Mouse (Mus musculus) heart, postnatal 25 days (tissue): Measurements from ENCODE around the gene Adam11. TPM values are rescaled to one million over a fixed set of nuclear protein-coding genes. Genes with fewer than 3 reads are reported as not detected.
A peak's percentile ranks its signal among the peaks of the same experiment; 100 is the strongest.
"Not testable (repeated sequence)": the region's sequence is repeated elsewhere in the genome, so short reads cannot be mapped to it uniquely, and the experiment has no call there.

ENCODE experiments used
- DNase-seq: peaks from one replicate; pipeline ENCODE4 v3.0.0; 2022; ENCODE audit warnings: low spot score
- intact Hi-C: fragments of 180-260 bp; cut with DNase I; formaldehyde crosslinking; loops from one replicate; pipeline ENCODE4 v1.15.1; 2025
- total RNA-seq, 2 experiments: library from RNA; stranded (reverse); gene quantifications; 2 replicates each; pipeline ENCODE4 v1.2.3; 2021

The Adam11 gene
- 1 to 10 TPM; 3.8 to 4.1 TPM for total RNA-seq

DNA sequence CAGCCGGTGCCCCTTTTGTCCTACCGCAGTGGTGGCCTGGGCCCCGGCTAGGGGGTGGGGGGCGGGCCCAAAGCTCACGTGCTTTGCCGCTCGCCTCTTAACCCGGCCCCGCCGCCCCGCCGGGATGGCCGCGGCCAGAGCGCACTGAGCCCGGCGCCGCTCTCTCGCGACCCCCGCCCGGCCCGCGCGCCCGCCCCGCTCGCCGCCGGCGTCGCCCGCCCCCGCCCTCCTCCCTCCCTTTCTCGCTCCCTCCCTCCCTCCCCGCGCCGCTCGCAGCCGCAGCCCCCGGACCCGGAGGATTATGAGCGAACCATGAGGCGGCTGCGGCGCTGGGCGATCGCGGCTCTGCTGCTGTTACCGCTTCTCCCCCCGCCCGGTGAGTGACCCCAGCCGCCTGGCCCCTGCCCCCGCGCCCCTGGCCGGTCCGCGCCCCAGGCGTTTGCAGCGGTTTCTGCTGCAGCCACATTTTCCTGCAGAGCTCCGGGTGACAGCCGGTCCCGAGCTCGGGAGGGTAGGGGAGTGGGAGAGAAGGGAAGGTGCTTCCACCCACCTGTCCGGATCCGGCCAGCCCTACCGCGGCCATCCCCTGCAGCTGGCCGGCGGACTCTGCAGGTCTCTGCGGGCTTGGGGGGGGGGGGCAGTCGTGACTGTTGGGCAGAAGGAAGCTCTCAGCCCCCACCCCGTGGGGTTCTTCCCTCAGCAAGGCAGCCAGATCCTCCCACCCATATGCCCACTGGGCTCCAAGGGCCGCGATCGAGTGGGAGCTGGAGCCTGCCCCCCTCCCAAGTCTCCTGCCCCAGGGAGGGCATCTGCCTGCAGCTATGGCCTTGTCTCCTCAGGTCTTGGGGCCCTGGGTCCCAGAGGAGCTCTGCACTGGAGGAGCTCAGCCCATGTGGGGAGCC lies at the start of gene Adam11:
Gene Adam11, plus strand, starts transcription at position 131 of the 902 bp plus-strand sequence.
- DNase-seq = no peak
- intact Hi-C loops = no loop called here

DNA sequence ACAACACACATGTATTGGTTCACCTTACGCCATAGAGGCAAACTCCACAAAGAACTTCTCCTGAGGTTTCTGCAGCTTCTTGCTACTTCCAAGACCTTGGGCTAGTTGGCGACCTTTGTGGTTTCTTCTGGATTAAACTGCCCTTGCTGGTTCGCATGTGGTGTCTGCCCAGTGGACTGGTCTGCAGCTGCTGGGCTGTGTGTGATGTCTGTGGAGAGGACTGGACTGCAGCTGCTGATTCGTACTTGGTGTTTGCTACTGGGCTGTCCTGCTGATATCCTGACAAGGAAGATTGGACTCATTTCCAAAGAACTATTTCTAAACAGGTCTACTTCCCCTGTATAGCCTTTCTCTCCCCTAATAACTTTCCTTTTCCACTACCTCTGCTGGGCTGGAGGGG lies 48.8 kb upstream of the Adam11 start:
- no peak for DNase-seq
- intact Hi-C loops = no loop called here

DNA sequence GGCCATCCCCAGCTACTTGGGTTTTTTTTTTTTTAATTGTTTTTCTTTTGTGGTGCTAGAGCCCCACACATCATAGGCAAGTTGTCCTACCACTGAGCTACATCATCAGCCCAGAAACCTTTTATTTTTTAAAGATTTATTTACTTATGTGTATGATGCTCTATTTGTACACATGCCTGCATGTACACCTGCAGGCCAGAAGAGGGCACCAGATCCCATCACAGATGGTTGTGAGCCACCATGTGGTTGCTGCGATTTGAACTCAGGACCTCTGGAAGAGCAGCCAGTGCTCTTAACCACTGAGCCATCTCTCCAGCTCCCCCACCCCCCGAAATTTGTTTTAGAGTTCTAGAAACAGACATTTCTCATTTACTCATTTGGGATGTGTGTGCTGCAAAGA lies 46.7 kb upstream of the Adam11 start:
- intact Hi-C loops, DNase-seq: not testable (repeated sequence)

DNA sequence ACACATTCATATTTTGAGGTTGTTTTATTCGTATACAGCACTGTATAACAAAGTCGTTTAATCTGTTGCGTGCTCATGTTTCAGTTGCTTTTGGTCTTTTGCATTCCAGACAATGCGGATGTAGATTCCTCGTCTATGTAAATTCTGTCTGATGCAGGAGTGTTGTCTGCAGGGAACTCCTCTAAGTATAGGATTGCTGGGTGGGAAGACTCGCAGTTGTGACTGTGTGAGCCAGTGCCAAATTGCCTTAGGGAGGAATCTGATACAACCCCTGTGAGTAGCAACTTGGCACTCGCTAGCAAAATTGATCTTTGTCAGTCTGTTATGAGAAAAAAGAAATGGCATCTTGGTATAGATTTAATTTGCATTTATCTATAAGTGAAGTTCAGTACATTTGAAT lies 45.1 kb upstream of the Adam11 start:
- no peak for DNase-seq
- intact Hi-C loops = no loop called here

DNA sequence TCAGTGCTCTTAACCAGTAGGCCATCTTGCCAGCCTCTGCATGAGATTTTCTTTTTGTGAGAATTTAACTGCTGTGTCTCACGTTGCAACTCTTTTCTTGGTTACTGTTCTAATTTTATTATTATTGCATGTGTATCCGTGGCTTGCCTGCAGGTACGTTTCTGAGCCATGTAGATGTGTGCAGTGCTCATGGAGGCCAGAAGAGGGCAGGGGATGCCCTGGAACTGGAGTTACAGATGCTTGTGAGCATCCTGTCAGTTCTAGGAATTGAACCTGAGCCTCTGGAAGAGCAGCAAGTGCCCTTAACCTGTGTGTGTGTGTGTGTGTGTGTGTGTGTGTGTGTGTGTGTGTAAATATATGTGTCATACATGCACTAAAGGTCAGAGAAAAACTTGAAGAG lies 35.7 kb upstream of the Adam11 start:
- DNase-seq = no peak
- intact Hi-C loops = no loop called here

DNA sequence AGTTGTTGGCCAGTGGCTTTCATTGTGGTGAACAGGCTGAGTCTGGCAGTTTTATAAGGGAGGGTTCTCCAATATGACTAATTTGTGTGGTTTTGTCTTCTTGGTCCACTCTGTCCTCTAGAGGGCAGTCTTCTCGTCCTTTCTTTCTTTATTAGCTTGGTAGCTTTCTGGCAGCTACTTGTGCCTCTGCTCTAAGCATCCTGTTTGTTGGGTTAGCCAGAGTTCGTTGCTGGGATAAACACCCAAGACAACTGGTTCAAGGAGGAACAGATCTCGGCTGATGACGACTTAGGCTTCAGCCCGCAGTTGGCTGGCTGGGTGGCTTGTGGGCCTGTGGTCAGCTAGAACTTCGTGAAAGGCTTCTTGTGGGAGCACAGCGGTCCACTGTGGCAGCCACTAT lies 32.6 kb upstream of the Adam11 start:
- intact Hi-C loops = no loop called here
- peak; percentile 26 for DNase-seq

DNA sequence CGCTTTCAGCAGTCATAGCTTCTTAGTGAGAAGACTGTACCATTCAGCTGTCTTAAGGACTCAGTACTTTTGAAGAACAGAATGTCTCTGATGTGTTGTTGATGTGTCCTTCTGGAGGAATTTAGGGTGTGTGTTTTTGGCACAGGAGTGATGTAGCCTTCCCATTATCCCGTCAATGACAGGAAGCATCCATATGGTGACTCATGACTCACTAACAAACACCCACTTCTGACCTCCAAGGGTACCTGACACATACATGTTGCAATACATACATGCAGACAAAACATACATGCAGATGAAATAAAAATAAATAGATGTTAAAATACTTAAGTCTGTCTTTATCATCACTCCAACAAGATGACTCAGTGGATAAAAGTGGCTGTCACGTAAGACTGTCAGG lies 31.4 kb upstream of the Adam11 start:
- intact Hi-C loops = no loop called here

DNA sequence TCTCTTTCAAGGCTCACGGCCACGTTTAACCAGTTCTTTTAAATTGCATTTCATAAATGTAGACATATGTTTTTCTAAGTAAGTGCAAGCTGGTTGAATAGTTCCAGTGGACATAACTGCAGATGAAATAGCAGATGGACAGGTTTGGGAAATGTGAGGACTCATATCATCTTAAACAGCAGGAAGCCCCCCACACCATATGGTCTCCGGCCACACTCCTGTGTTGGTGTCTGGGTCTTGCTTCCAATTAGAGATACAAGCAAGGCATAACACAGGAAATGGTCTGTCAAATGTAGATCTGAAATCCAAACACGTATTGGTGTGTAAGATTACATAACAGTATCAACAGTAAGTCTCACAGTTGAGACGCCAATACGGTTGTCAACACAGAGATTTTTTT lies 29.9 kb upstream of the Adam11 start:
- intact Hi-C loops = no loop called here
- no peak for DNase-seq

More for the DNA sequence above, 31.4 kb upstream of the Adam11 start:
- no peak for DNase-seq

DNA sequence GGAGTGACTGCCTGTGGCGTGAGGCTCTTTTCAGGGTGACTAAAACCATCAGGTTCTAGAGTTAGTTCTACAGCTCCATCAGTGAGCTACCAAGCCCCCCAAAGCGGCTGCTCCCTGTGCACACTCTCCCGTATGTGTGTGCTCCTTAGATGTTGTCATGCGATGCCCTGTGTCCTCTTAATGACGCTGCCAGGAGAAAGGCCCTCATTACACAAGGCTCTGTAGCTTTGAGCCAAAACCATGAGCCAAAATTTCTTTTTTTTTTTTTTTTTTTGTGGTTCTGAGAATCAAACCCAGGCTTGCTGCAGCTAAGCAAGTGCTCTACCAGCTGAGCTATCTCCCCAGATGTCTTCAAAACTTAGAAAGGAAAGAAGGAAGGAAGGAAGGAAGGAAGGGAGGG lies 28.1 kb upstream of the Adam11 start:
- intact Hi-C loops = no loop called here
- DNase-seq = no peak

DNA sequence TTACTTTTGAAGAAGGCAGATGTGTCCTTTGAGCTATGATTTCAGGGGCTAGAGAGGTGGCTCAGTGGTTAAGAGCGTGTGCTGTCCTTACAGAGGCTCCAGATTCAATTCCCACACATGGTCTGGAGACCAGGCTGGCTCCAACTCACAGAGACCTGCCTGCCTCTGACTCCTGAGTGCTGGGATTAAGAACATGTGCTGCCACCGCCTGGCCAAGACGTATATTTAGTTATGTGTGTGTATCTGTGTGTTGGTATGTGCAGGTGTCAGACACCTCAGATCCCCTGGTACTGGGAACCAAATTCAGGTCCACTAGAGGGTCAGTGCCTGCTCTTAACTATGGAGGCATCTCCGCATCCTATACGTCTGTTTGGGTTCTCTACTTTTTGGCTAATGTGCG lies 26.3 kb upstream of the Adam11 start:
- no peak for DNase-seq
- intact Hi-C loops = no loop called here

DNA sequence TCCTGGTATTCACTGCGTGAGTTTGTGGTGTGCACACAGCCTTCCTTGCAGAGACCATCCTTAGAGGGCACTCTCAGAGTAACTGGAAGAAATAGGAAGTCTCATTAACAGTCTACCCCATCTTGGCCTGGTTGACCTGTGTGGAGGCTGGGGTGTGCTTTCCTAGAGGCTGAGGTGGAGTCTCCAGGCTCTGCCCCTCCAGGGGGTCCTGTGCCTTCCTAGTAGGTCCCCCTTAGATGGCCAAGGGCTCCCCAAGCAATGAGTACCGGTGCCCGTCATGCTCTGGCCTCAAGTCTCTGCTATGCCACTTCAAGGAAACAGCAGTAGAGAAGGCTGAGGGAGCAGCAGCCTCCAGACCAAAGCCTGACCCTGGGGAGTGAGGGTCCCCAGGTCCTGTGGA lies 23.2 kb upstream of the Adam11 start:
- DNase-seq = no peak
- intact Hi-C loops = no loop called here

DNA sequence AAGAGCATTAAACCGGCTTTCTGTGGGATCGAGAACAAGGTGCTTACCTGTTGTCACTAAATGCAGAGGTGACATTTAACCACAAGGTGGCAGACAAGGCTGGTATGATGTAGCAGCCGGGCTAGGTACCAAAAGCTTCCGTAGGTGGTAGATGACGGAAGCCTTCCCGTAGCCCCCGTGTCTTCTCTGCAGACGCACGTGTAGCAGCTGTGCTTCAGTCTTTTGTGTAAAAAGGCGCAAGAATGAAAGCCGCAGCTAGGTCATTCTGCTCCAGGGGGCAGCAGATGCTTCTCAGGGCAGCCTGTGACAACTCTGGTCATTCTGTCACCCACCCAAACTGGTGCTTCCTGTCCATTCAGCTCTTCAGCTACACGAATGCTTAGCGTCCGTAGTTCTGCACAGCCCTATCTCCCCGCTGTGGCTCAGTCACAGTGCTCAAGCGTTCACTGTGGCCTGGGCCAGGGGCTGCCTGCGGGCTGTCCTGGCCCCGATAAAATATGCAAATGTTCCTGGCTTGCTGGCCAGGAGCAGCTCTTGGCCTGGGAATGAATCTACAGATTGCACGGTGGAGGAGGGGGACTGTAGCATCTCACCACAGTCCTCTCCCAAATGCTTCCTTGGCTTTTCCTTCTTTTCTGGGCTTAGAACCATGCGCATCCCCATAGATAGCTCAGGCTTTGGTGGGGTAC lies 21.8 kb upstream of the Adam11 start:
- intact Hi-C loops = no loop called here
- no peak for DNase-seq

DNA sequence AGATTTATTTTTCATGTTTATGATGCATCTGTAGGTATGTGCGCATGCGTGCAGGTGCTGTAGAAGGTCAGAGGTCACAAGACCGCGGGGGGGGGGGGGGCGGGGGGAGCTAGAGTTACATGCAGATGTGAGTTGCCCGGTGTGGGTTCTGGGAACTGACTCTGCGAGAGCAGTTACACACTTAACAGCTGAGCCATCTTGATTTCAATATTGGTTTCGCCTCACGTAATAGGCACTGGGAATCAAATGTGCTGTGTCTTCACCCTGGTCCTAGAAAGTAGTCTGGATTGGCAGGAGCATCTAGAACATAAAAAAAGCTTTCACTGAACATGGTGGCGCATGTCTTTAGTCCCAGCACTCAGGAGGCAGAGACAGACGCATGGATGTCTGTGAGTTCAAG lies 20.6 kb upstream of the Adam11 start:
- DNase-seq = no peak
- intact Hi-C loops = no loop called here

DNA sequence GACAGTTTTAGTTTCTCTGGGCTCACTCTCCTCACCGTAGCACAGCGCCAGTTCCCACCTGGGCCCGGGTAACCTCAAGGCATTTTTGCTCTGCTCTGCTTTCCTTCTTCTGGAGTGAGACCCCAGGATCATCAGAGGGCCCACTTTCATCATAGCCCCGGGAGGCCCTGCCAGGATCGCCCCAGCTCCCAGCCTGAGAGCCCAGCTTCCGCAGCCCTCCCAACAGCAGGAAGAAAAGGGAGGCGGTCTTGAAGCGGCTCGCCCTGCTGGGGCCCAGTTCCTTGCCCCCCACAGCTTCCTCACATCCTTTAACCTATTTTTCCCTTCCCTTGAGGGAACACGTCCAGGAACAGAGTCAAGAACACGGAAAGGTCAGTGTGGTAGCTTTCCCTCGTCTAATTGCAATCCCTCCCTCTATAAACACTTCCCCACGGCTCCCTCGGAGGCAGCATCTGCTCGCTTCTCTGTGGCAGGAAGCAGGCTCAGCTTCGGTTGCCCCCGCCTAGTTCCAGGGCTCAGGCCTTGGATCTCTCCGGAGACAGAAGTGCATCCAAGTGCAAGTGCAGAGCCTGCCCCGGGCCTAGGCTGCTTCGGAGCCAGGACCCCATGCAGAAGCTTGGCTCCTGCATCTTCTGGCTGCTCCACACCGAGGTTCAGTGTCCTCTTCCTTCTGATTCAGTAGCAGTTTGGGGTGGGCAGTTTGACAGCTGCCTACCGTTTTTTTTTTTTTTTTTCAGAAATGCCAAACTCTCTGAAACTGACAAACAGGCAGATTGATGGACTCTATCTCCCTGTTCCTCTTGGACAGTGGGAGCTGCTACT lies 19.9 kb upstream of the Adam11 start:
- peak; percentile 12 for DNase-seq
- intact Hi-C loops = no loop called here

DNA sequence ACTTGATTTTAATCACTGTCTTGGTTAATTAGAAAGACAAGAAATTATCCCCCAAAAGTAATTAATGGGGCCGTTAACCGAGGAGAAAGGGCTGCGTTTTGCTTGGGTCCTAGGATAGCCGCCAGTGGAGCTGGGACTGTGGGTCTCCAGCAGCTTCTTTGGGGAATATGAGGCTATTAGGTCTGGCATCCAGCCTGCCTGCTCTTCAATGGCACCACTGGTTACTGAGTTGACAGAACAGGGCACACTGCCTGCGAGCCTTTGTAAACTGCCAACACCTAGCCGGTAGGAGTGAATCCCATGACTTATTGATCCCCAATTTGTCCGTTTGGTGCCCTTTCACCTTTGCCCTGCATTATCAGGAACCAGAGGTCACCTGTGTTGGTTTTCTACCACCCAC lies 19.2 kb upstream of the Adam11 start:
- DNase-seq = no peak
- intact Hi-C loops = no loop called here

DNA sequence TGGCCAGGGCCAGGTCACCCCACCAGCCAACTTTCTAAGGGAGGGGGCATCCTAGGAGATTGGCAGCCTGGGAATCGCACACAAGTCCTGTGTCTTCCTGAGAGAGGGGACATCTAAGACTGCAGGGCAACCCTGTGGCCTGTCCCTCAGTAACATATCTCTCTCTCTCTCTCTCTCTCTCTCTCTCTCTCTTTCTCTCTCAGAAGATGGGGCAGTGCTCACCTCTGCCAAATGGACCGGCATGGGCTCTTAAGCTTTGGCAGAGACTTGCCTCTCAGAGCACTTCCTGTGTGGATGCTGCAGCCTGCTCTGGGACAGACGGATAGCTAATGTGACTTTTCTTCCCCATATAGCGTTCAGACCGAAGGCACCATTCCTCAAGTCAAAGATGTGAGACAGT lies 18.4 kb upstream of the Adam11 start:
- no peak for DNase-seq
- intact Hi-C loops = no loop called here

DNA sequence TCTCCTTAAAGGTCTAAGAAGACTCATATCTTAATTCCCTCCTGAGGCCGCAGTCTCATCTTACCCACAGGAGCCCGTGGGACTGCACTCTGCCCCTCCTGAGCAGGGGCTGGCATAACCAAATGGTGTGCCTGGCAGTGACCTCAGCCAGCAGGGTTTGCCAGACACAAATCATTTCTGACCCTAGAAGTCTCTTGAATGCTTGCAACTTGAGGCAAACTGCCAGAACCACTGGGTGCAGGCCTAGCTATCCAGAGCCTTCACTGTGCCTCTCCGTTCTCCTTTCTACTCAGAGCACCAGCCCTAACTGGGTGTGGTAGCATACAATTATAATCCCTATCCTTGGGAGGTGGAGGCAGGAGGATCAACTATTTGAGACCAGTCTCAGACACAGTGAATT lies 16.5 kb upstream of the Adam11 start:
- intact Hi-C loops = no loop called here
- DNase-seq = no peak

DNA sequence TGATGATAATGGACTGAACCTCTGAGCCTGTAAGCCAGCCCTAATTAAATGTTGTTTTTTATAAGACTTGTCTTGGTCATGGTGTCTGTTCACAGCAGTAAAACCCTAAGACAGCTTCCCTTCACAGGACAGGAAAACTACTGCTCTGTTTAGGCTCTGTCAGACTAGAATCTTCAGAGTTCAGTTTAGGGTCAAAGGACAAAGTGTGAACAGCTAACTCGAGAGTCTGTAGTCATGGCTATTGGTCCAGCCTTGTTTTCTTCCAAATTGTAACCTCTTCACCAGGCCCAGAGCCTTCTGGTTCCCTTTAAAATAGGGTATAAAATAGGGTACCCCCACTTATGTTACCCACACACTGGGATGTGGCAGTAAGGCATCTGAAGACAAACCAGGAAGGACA lies 13.4 kb upstream of the Adam11 start:
- no peak for DNase-seq
- intact Hi-C loops = no loop called here

DNA sequence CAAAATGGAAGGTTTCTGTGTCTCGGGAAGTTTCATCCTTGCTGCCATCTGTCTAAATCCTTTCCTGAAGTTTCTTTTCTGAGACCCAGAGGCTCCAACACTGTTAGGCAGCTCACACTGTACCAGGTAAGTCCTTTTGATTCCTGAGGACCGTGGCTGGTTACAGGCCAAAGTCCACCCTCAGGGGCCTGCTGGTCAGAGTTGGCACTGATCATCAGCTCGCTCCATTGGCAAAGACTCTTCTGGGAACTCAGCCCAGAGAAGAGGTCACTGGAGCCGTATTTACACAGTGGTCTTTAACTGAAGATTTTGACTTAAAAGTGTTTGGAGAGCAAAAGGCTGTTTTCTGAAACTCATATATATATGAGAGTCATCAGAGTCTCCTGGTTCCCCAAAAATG lies 12.9 kb upstream of the Adam11 start:
- no peak for DNase-seq
- intact Hi-C loops = no loop called here

DNA sequence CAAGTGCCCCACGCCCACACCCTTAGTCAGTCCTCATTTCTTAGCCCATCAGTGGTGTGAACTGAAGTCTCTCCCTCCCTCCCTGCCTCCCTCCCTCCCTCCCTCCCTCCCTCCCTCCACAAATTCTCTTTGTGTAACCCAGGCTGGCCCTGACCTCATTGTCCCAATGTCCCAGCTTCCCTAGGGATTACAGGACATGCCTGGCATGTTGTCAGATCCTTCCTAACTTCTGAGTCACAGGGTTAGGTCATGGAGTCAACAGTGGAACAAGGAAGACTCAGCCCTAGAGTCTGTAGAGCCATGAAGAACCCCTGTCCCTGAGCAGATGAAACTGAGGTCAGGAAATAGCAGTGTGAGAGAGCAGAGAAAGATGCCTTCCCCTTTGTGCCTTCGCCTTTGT lies 11.5 kb upstream of the Adam11 start:
- intact Hi-C loops = no loop called here
- no peak for DNase-seq
